Mouse (Mus musculus) splenic B cell, adult 2 months (primary cell): Measurements from ENCODE around the gene Eif3a.

ENCODE experiments used
- DNase-seq: peaks from one replicate; pipeline ENCODE4 v3.0.0-alpha.2; 2011; ENCODE audit warnings: low read depth, low spot score
- H3K27me3 ChIP-seq: 2 replicates; pipeline ENCODE4 v1.6.1; 2012; ENCODE audit warnings: mild to moderate bottlenecking, low read length, moderate library complexity, mixed read lengths; ENCODE audit not compliant: control insufficient read depth, poor library complexity, insufficient read depth, severe bottlenecking
- H3K36me3 ChIP-seq: 2 replicates; pipeline ENCODE4 v1.6.1; 2012; ENCODE audit warnings: mild to moderate bottlenecking, low read length, moderate library complexity, mixed read lengths; ENCODE audit not compliant: control insufficient read depth, poor library complexity, insufficient read depth, severe bottlenecking

The Eif3a gene

DNA sequence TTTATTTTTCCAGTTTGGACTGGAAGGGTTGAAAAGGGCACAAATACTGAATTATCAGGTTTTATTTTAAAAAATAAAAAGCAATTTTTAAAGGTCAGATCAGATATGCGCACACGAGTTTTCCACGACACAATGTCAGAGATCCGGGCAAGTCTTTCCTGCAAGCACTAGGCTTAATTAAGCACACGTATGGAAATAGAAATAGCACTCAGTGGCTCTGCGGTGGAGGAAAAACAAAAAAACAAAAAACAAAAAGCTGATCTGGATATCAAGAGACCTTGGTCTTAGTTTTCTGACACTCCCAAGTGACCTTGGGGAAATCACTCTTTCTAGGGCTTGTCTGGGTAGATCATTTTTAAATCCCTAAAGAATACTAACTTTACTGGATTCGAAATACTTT lies 1.0 kb downstream of the Eif3a start:
- no peak for DNase-seq
- Histone ChIP-seq H3K27me3 (no peaks in the 10 kb centered on the region; the same call in 1 of the 2 replicates), H3K36me3 (no peaks in the 10 kb centered on the region)

GRCm38 (mm10) chr19:60788214-60788960 lies 2.1 kb downstream of the Eif3a start:
- no peaks in the 10 kb centered on the region; the same call in 1 of the 2 replicates for H3K27me3 ChIP-seq
- DNase-seq, result no peak
- H3K36me3 ChIP-seq, result no peaks in the 10 kb centered on the region

DNA sequence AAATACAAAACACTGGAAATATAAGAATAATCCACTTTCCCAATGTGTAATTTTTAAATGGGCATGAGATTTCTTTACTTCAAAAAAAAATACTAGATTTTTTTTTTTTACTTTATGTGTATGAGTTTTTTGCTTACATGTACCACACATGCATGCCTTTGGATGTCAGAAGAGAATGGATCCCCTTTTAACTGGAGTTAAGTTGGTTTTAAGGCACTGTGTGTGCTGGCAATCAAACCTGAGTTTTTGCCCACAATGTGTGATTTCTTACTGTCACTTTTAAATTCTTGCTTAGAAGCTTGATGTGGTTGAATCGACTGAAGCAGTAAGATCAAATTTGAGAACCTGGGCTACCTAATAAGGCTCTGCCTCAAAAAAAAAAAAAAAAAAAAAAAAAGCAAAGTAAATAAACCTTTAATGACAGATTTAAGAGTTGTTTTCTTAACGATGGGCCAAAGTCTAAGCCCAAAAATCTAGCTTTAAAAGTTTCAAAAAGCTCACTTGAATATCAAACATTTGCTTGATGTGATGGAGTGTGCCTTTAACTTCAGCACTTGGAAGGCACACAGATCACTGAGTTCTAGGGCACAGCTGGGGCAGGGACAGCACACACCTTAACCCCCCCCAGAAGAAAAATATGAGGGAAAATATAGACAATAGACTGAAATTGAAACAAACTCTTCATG lies 2.9 kb downstream of the Eif3a start:
- H3K27me3 ChIP-seq, result no peaks in the 10 kb centered on the region; the same call in 1 of the 2 replicates
- no peak for DNase-seq
- H3K36me3 ChIP-seq, result no peaks in the 10 kb centered on the region

DNA sequence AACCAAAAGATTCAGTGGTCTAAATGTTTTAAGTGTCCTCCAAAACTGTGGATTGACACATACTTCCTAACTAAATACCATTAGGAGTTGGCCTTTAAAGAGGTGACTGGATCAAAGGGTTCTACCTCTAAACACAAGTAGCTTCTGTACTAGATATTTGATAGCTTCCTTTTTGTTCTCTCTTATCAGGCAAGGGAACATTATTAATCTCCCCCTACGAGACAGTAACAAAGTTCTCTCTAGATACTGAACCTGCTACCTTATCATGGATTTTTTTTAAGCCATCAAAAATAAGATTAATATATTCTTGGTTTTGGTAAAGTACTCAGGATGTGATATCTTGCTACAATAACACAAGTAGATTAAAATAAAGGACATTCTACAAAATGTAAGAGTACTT lies 5.7 kb downstream of the Eif3a start:
- Histone ChIP-seq H3K36me3 (peaks cover 4% of the 10 kb centered on the region; the same call in 1 of the 2 replicates), H3K27me3 (no peaks in the 10 kb centered on the region; the same call in 1 of the 2 replicates)
- no peak for DNase-seq

DNA sequence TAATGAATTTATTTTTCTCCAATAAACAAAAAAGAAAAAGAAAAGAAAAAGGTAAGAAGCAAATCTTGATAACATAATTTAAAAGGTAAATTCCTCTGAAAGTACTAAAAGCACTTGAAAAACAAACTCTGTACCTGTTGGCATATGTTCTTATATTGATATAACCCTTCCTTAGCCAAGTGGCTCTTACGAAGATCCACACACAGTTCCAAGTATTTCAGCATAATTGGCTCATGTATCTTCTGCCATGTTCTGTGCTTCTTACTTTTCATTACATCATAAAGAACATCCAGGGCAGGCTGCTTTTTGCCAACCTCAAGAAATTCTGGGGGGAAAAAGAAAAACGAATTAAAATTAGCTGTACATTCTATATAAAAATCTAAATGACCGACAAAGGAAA lies 8.4 kb downstream of the Eif3a start:
- DNase-seq, result no peak
- Histone ChIP-seq H3K36me3 (peaks cover 4% of the 10 kb centered on the region; the same call in 1 of the 2 replicates), H3K27me3 (no peaks in the 10 kb centered on the region)

DNA sequence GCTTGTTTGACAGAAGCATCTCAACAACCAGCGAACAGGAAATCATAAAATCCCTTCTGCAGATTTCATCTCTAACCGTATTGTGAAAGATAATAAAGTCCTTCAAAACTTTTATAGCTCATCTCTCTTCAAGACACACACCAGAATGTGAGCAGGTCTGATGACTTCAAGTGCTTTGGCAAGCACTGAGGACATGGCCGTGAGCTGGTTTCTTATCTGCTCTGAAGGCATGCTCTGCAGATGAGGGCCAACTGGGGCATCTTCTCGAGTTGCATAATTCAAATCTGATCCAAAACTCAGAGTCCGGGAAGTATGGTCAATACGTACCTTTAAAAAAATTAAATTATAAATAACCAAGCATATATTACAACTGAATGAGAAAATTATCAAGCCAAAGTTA lies 17.1 kb downstream of the Eif3a start:
- H3K27me3 ChIP-seq, result no peaks in the 10 kb centered on the region
- DNase-seq, result no peak

GRCm38 (mm10) chr19:60758896-60759835 lies 31.3 kb downstream of the Eif3a start:
- no peaks in the 10 kb centered on the region for H3K27me3 ChIP-seq
- DNase-seq, result no peak
- peaks cover 17% of the 10 kb centered on the region for H3K36me3 ChIP-seq

More for the DNA sequence above, 17.1 kb downstream of the Eif3a start:
- peaks cover 26% of the 10 kb centered on the region; the same call in 1 of the 2 replicates for H3K36me3 ChIP-seq

DNA sequence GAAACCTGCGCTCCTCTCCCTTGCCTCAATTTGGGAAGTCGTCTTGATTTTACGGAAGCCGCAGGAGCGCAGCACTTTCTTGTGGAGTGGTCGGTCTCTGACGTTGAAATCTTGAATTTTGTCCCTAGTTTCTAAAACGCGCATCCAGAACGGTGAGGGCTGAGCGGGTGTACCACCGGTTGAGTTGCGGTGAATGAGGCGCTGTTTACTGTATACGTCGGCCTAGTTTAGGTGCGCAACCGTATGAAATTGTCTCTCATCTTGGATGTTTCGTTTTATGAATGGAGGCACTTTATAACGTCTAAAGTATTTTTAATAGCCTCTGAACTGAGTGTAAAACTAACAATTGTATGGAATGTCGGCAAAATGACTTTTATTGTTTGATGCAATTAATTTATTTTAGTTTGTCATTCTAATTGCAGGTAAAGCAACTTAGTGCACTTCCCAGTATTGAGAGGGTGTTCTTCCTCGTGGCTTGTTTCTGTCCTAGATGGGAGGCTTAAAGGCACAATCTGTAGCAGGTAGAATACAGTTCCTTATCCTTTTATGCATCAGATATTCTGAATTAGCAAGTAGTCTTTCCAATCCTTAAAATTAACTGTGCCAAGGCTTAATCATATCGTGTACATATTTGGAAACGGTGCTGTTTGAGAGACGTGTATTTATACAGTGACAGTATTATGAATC lies 33.2 kb downstream of the Eif3a start:
- Histone ChIP-seq H3K27me3 (no peaks in the 10 kb centered on the region), H3K36me3 (peaks cover 7% of the 10 kb centered on the region)
- no peak for DNase-seq

- Histone ChIP-seq H3K27me3 (no peaks in the 10 kb centered on the region), H3K36me3 (peaks cover 4% of the 10 kb centered on the region)
- DNase-seq, result peak; percentile 75
Measured at GRCm38 (mm10) chr19:60756192-60757098, 34.0 kb downstream of the Eif3a start.

GRCm38 (mm10) chr19:60755438-60756191 lies 34.8 kb downstream of the Eif3a start, which contains the start of gene Nanos1:
Gene Nanos1 (plus strand): TSS chr19:60755987.
- peaks cover 4% of the 10 kb centered on the region for H3K36me3 ChIP-seq
- H3K27me3 ChIP-seq, result no peaks in the 10 kb centered on the region
- peak; percentile 90 for DNase-seq

DNA sequence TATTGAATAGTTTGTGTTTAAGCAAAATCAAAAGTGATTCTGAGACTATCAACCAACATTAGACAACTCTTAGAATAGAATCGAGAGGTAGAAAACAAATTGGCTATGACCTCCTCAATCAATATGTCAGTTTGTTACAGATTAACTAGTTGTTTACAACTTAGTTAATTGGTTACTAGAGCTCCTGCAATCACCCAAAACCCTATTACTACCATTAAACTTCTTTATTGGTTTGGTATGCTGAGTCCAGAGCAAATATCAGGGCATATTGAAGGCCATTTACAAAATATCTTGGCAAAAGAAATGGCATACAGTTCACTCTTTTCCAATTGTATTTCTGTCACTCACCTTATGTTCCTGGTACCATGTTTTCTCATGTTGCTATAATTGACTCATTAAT lies 42.7 kb downstream of the Eif3a start:
- no peaks in the 10 kb centered on the region for H3K27me3 ChIP-seq
- H3K36me3 ChIP-seq, result no peaks in the 10 kb centered on the region
- DNase-seq, result no peak

DNA sequence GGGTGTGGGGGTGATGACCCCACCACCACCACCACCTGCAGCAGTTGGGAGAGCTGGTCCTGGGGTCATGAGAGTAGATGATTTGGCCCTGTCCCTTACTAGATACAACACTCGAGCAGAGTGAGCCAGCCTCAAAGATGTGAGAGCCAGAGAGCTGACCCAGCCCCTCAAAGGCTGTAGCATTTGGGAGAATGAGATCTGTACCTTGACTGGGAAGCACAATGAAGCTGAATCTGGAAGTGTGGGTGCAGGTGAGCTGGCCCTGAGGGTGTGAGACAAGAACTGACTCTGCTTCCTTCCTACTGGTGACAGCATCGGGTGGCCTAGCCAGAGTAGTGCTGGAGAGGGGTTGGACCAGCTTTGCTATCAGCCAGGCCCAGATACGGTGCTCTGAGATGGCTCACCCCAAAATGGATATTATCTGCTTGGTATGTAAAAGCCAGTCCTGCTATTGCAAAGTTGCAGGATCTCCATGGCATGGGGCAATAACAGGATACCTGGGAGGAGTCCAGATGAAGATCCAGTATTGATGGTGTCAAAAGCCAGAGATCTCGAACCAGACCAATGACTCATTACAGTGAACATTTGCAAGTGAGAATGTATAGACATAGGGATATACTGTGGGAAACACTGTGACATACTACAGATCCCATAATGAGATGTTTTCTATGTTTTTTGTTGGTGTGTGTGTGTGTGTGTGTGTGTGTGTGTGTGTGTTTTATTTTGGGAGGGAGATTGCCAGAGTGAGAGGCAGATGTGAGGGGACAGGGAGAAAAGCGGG lies 46.5 kb downstream of the Eif3a start:
- Histone ChIP-seq H3K27me3 (no peaks in the 10 kb centered on the region), H3K36me3 (no peaks in the 10 kb centered on the region)
- no peak for DNase-seq
